ENCODE assay signal across 11 mouse cellular contexts in genomic region chr5:144221305-144221704, GRCm38 (mm10). TPM values are rescaled to one million over a fixed set of nuclear protein-coding genes. Genes with fewer than 3 reads are reported as not detected.
A peak's percentile ranks its signal among the peaks of the same experiment; 100 is the strongest.
DNase-seq lines count a peak whose midpoint lies in the region; ATAC-seq and TF ChIP-seq lines count a peak whose summit lies in the region.
"Had no signal": no experiment of that assay in that cellular context is flagged by ENCODE, and none has a peak within 500 bp of the region (broad histone marks: within the 10 kb centered on the region; RNA-seq: fewer than 3 reads in every experiment).

No protein-coding gene starts in this region.

- TF ChIP-seq CTCF in gastrocnemius, adult 2 months (IDR thresholded peaks at IDR 0.05) = no peak

- H3K4me1 ChIP-seq in midbrain, embryonic 16.5 days (ENCODE audit: control insufficient read depth, insufficient read depth, low read length) = peaks cover 18% of the 10 kb centered on the region

- H3K9ac ChIP-seq in midbrain, embryonic 16.5 days (ENCODE audit: low read depth, low read length) = no peak overlapping the region
- H3K9ac ChIP-seq: limb, embryonic 13.5 days; neural tube, embryonic 12.5 days had no signal

- no peak overlapping the region for H3K4me2 ChIP-seq in midbrain, embryonic 16.5 days (ENCODE audit: low read length)

- no peaks in the 10 kb centered on the region for H3K27me3 ChIP-seq in midbrain, embryonic 16.5 days (ENCODE audit: control insufficient read depth, insufficient read depth, low read depth, low read length)
- H3K27me3 ChIP-seq: limb, embryonic 13.5 days; neural tube, embryonic 12.5 days had no signal

- H3K36me3 ChIP-seq in midbrain, embryonic 16.5 days (ENCODE audit: control insufficient read depth, insufficient read depth, low read length) = no peaks in the 10 kb centered on the region; the same call in 1 of the 2 replicates

- WGBS in midbrain, embryonic 16.5 days = 77% methylated on average over 4 of the region's 4 CpGs

- H3K27ac ChIP-seq in gastrocnemius, adult 2 months = peak overlapping the region; percentile 92
- H3K27ac ChIP-seq in midbrain, embryonic 16.5 days (ENCODE audit: low read length) = no peak overlapping the region
- H3K27ac ChIP-seq: limb, embryonic 13.5 days; neural tube, embryonic 12.5 days had no signal

- H3K4me3 ChIP-seq in gastrocnemius, adult 2 months = peak overlapping the region; percentile 96
- no peak overlapping the region for H3K4me3 ChIP-seq in midbrain, embryonic 16.5 days (ENCODE audit: low read depth, low read length)
- H3K4me3 ChIP-seq: limb, embryonic 13.5 days; neural tube, embryonic 12.5 days had no signal

- H3K9me3 ChIP-seq in midbrain, embryonic 16.5 days (replicated peaks; ENCODE audit: control insufficient read depth, low read length, poor library complexity, severe bottlenecking) = no peaks in the 10 kb centered on the region
- H3K9me3 ChIP-seq: limb, embryonic 13.5 days; neural tube, embryonic 12.5 days had no signal

- no peak for DNase-seq in gastrocnemius, adult 2 months
- DNase-seq in gastrocnemius, postnatal 4 days (ENCODE audit: low spot score in 2 of 2) = no peak
- DNase-seq in 3T3-L1 (ENCODE audit: low read depth, low spot score) = peak; percentile 45
- DNase-seq in adrenal gland, postnatal 36 days = peak; percentile 58 to 59
- DNase-seq in lung, postnatal 36 days = peak; percentile 78
- no peak for DNase-seq in Muller cell, postnatal 12 days (ENCODE audit: inconsistent ontology term)

- no peak for ATAC-seq in erythroid progenitor cell, adult 5-6 weeks (replicated peaks; ENCODE audit: low FRiP score, poor library complexity, severe bottlenecking)
- no peak for ATAC-seq in midbrain, embryonic 16.5 days

- intact Hi-C loops in gastrocnemius, adult 2 months (cut with DNase I) = loop anchor here (10.0 kb wide), 1 partner anchor 1107 kb away; the partner anchor contains the start of gene Rnf216

RNA-seq across cellular contexts. Expression of gene Tecpr1, which starts 2.1 kb away (rescaled TPM):
- total RNA-seq in gastrocnemius, adult 2 months (2021) = 10 to 100 TPM; 15.4 to 19.1 TPM
- total RNA-seq in gastrocnemius, postnatal 4 days (2021) = 10 to 100 TPM; 27.5 to 28.6 TPM
- 100 to 1,000 TPM in 1 of 2 experiments, 10 to 100 TPM in 1; 92.8 to 111 TPM for total RNA-seq in adrenal gland, postnatal 36 days (2021)
- 2.9 and 8.3 TPM in 2 replicates for total RNA-seq in erythroid progenitor cell, adult 5-6 weeks (2015; ENCODE audit: low replicate concordance)
- total RNA-seq in erythroid progenitor cell, adult 5-6 weeks (2017; ENCODE audit: low replicate concordance) = 2.1 and 6.2 TPM in 2 replicates
- polyA plus RNA-seq in midbrain, embryonic 16.5 days (2015; fragmentation: Nextera tagmentation; extraction: Ambion mirVana) = 46.1 and 48.2 TPM in 2 replicates

RNA-seq across cellular contexts. Expression of gene Bri3, which starts 22.9 kb away (rescaled TPM):
- 10 to 100 TPM; 36.4 to 45.7 TPM for total RNA-seq in gastrocnemius, adult 2 months (2021)
- total RNA-seq in gastrocnemius, postnatal 4 days (2021) = 10 to 100 TPM; 59.4 to 62.4 TPM
- total RNA-seq in adrenal gland, postnatal 36 days (2021) = 100 to 1,000 TPM; 115 to 151 TPM
- total RNA-seq in erythroid progenitor cell, adult 5-6 weeks (2015; ENCODE audit: low replicate concordance) = 20.1 and 20.5 TPM in 2 replicates
- 3.0 and 4.9 TPM in 2 replicates for total RNA-seq in erythroid progenitor cell, adult 5-6 weeks (2017; ENCODE audit: low replicate concordance)
- polyA plus RNA-seq in midbrain, embryonic 16.5 days (2015; fragmentation: Nextera tagmentation; extraction: Ambion mirVana) = 97.3 and 98.5 TPM in 2 replicates

RNA-seq across cellular contexts. Expression of gene Bhlha15, which starts 31.2 kb away (rescaled TPM):
- total RNA-seq in gastrocnemius, adult 2 months (2021) = not detected
- total RNA-seq in gastrocnemius, postnatal 4 days (2021) = not detected
- under 1 TPM; 0.69 to 0.86 TPM for total RNA-seq in adrenal gland, postnatal 36 days (2021)
- not detected in 2 replicates for total RNA-seq in erythroid progenitor cell, adult 5-6 weeks (2015; ENCODE audit: low replicate concordance)
- not detected in 2 replicates for total RNA-seq in erythroid progenitor cell, adult 5-6 weeks (2017; ENCODE audit: low replicate concordance)
- polyA plus RNA-seq in midbrain, embryonic 16.5 days (2015; fragmentation: Nextera tagmentation; extraction: Ambion mirVana) = not detected in 2 replicates
- total RNA-seq: gastrocnemius, adult 8-10 months had no signal

Comparison
In these comparisons a context has a peak if more than half of its experiments do, and no peak if none do; other contexts are left out.
1. DNase-seq: peak in 3T3-L1 (single experiment), adrenal gland, postnatal 36 days (2 of 2) and lung, postnatal 36 days (single experiment); none in gastrocnemius, adult 2 months (single experiment), gastrocnemius, postnatal 4 days (0 of 2) and Muller cell, postnatal 12 days (single experiment).